Mouse (Mus musculus): ENCODE data around the gene Zfp36l2. TPM values are rescaled to one million over a fixed set of nuclear protein-coding genes. Genes with fewer than 3 reads are reported as not detected.
A peak's percentile ranks its signal among the peaks of the same experiment; 100 is the strongest.

Zfp36l2 gene
- total RNA-seq, 4 experiments from 2014 or later = 23.9 to 30.9 (median 29.5) TPM

GRCm38 (mm10) chr17:84154302-84155028 lies 33.3 kb downstream of the Zfp36l2 start:
- no peak for DNase-seq (ENCODE audit: low spot score in 2 of 2)

GRCm38 (mm10) chr17:84152976-84153786 lies 34.6 kb downstream of the Zfp36l2 start:
- no peak for DNase-seq (ENCODE audit: low spot score in 2 of 2)

GRCm38 (mm10) chr17:84152206-84152975 lies 35.4 kb downstream of the Zfp36l2 start:
- no peak for DNase-seq (ENCODE audit: low spot score in 2 of 2)

GRCm38 (mm10) chr17:84151306-84151705 lies 36.4 kb downstream of the Zfp36l2 start:
- DNase-seq (ENCODE audit: low spot score in 2 of 2) = no peak

- no peak for DNase-seq (ENCODE audit: low spot score in 2 of 2)
These were observed 37.5 kb downstream of the Zfp36l2 start for GRCm38 (mm10) chr17:84150291-84150690.

GRCm38 (mm10) chr17:84149566-84149965 lies 38.2 kb downstream of the Zfp36l2 start:
- no peak for DNase-seq (ENCODE audit: low spot score in 2 of 2)

- DNase-seq (ENCODE audit: low spot score in 2 of 2) = peak; percentile 77 to 85
These were observed 39.0 kb downstream of the Zfp36l2 start for GRCm38 (mm10) chr17:84148499-84149484.

GRCm38 (mm10) chr17:84147183-84148108 lies 40.3 kb downstream of the Zfp36l2 start:
- DNase-seq (ENCODE audit: low spot score in 2 of 2) = no peak

- DNase-seq (ENCODE audit: low spot score in 2 of 2) = no peak
These were observed 41.1 kb downstream of the Zfp36l2 start for GRCm38 (mm10) chr17:84146458-84147182.

GRCm38 (mm10) chr17:84145826-84146287 lies 41.9 kb downstream of the Zfp36l2 start:
- no peak for DNase-seq (ENCODE audit: low spot score in 2 of 2)

- no peak for DNase-seq (ENCODE audit: low spot score in 2 of 2)
These were observed 42.8 kb downstream of the Zfp36l2 start for GRCm38 (mm10) chr17:84144762-84145599.

- DNase-seq (ENCODE audit: low spot score in 2 of 2) = no peak
These were observed 43.6 kb downstream of the Zfp36l2 start for GRCm38 (mm10) chr17:84144130-84144529.

GRCm38 (mm10) chr17:84143219-84143844 lies 44.4 kb downstream of the Zfp36l2 start:
- DNase-seq (ENCODE audit: low spot score in 2 of 2) = no peak

GRCm38 (mm10) chr17:84141691-84142090 lies 46.1 kb downstream of the Zfp36l2 start:
- DNase-seq (ENCODE audit: low spot score in 2 of 2) = no peak

- no peak for DNase-seq (ENCODE audit: low spot score in 2 of 2)
These were observed 46.8 kb downstream of the Zfp36l2 start for GRCm38 (mm10) chr17:84140822-84141507.

GRCm38 (mm10) chr17:84137393-84138171 lies 50.2 kb downstream of the Zfp36l2 start:
- no peak for DNase-seq (ENCODE audit: low spot score in 2 of 2)
